Mouse (Mus musculus) limb, embryonic 11.5 days (tissue): ENCODE measurements around the gene Rprd1b. TPM values are rescaled to one million over a fixed set of nuclear protein-coding genes. Genes with fewer than 3 reads are reported as not detected.

ENCODE experiments used
- ATAC-seq: fragments of 200-750 bp; cut with Nextera tagmentation; 2 replicates; pipeline ENCODE4 v1.8.0; 2017; ENCODE audit warnings: low read depth; ENCODE audit not compliant: insufficient number of reproducible peaks, low FRiP score, low TSS enrichment
- DNase-seq: peaks from one replicate; pipeline ENCODE4 v3.0.0-alpha.2; 2015; ENCODE audit warnings: low spot score
- H3K27ac ChIP-seq: fragments of 300-500 bp; sonication (generic); replicated peaks from 2 replicates; pipeline ENCODE4 v1.5.1; 2014; ENCODE audit warnings: low read depth, mild to moderate bottlenecking, low read length
- H3K27me3 ChIP-seq: fragments of 300-500 bp; sonication (generic); 2 replicates; pipeline ENCODE4 v1.6.1; 2014; ENCODE audit warnings: mild to moderate bottlenecking, low read length, mixed read lengths; ENCODE audit not compliant: control insufficient read depth, insufficient read depth
- H3K36me3 ChIP-seq: fragments of 300-500 bp; sonication (generic); 2 replicates; pipeline ENCODE4 v1.6.1; 2014; ENCODE audit warnings: mild to moderate bottlenecking, low read length, moderate library complexity, mixed read lengths; ENCODE audit not compliant: control insufficient read depth, insufficient read depth
- H3K4me1 ChIP-seq: fragments of 300-500 bp; sonication (generic); 2 replicates; pipeline ENCODE4 v1.6.1; 2014; ENCODE audit warnings: low read length, mixed read lengths; ENCODE audit not compliant: control insufficient read depth, insufficient read depth
- H3K4me2 ChIP-seq: fragments of 300-500 bp; sonication (generic); 2 replicates; pipeline ENCODE4 v1.6.1; 2014; ENCODE audit warnings: low read depth, mild to moderate bottlenecking, moderate library complexity; ENCODE audit not compliant: severe bottlenecking
- H3K4me3 ChIP-seq: fragments of 300-500 bp; sonication (generic); 2 replicates; pipeline ENCODE4 v1.5.1; 2014; ENCODE audit warnings: low read depth, low read length
- H3K9ac ChIP-seq: fragments of 300-500 bp; sonication (generic); 2 replicates; pipeline ENCODE4 v1.6.1; 2014; ENCODE audit warnings: mild to moderate bottlenecking, low read length
- H3K9me3 ChIP-seq: fragments of 300-500 bp; sonication (generic); 2 replicates; pipeline ENCODE4 v1.6.1; 2016; ENCODE audit warnings: low read length; ENCODE audit not compliant: control insufficient read depth
- WGBS: fragments of 180-500 bp; shearing (Covaris S2); extraction: QIAGEN DNeasy Blood & Tissue Kit; methylation state at CpG from one replicate; pipeline ENCODE4 v1.1.7; 2014; 5-methylcytosine and 5-hydroxymethylcytosine counted together
- polyA plus RNA-seq: library from polyadenylated mRNA; unstranded; fragments of >200 nt; fragmentation: Nextera tagmentation; extraction: Ambion mirVana; gene quantifications from 2 replicates; pipeline ENCODE4 v1.2.1, GENCODE M21; 2014

Gene Rprd1b
- polyA plus RNA-seq, 1 experiment from 2014 or later: 64.7 TPM

- no peak for ATAC-seq
- Histone ChIP-seq H3K4me1 (no peaks in the 10 kb centered on the region), H3K9ac (no peak overlapping the region), H3K27me3 (no peaks in the 10 kb centered on the region), H3K9me3 (no peaks in the 10 kb centered on the region), H3K4me3 (no peak overlapping the region), H3K36me3 (no peaks in the 10 kb centered on the region), H3K4me2 (no peak overlapping the region), H3K27ac (no peak overlapping the region)
- WGBS: 83% methylated on average over 6 of the region's 6 CpGs
- no peak for DNase-seq
Measured at GRCm38 (mm10) chr2:158161761-158162160, 133.5 kb downstream of the Rprd1b start.

GRCm38 (mm10) chr2:158163034-158163433, 134.7 kb downstream of the Rprd1b start:
- Histone ChIP-seq H3K27me3 (no peaks in the 10 kb centered on the region), H3K4me1 (no peaks in the 10 kb centered on the region), H3K4me2 (no peak overlapping the region), H3K9ac (no peak overlapping the region), H3K9me3 (no peaks in the 10 kb centered on the region), H3K36me3 (no peaks in the 10 kb centered on the region), H3K27ac (no peak overlapping the region), H3K4me3 (no peak overlapping the region)
- DNase-seq (no peak), ATAC-seq (no peak)
- 60% methylated on average over 6 of the region's 6 CpGs for WGBS

DNA sequence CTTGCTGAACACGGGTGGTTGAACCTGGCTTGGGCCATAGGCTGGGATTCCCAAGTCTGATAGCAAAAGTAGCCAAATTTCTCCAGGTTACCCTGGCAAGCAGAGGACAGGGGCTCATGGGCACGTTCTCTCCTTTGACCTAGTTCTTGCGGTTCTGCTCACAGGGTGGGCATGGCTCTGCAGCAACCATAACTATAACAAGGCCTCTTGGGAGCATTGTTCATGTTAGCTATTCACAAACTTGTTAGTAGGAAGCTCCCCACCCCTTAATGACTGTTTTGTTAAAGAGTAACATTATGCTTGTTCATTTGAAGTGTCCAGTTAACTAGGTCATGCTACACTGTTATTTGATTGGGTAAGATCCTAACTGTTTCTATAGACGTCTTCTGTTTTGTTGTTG, 137.5 kb downstream of the Rprd1b start:
- H3K27me3 ChIP-seq: no peaks in the 10 kb centered on the region
- no peaks in the 10 kb centered on the region for H3K4me1 ChIP-seq
- ATAC-seq (no peak), DNase-seq (no peak)
- no peak overlapping the region for H3K27ac ChIP-seq
- H3K36me3 ChIP-seq: no peaks in the 10 kb centered on the region
- no peak overlapping the region for H3K4me2 ChIP-seq
- no peak overlapping the region for H3K4me3 ChIP-seq
- H3K9ac ChIP-seq: no peak overlapping the region
- H3K9me3 ChIP-seq: no peaks in the 10 kb centered on the region
- 85% methylated on average over 4 of the region's 4 CpGs for WGBS

DNA sequence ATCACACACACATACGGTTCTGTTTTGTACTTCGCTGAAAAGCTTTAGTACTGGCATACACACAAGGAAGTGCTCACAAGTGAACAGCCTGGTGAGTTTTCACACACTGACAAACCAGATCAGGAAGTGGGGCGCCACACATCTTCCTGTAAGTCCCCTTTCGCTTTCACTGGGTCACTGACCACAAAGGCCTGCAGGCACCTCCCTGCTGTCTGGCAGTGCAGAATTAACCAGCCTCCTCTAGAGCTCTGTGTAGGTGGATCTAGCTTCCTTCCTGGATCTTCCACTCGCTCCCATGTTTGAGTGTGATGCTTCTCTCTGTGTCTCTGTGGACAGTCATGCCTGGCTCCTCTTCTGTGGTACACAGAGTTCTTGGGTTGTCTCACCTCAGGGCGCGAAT, 138.3 kb downstream of the Rprd1b start:
- ATAC-seq (no peak), DNase-seq (no peak)
- H3K9me3 ChIP-seq: no peaks in the 10 kb centered on the region
- H3K27ac ChIP-seq: no peak overlapping the region
- H3K4me2 ChIP-seq: no peak overlapping the region
- H3K27me3 ChIP-seq: no peaks in the 10 kb centered on the region
- H3K36me3 ChIP-seq: no peaks in the 10 kb centered on the region
- 84% methylated on average over 7 of the region's 7 CpGs for WGBS
- H3K9ac ChIP-seq: no peak overlapping the region
- no peaks in the 10 kb centered on the region for H3K4me1 ChIP-seq
- no peak overlapping the region for H3K4me3 ChIP-seq

- Histone ChIP-seq H3K9me3 (no peaks in the 10 kb centered on the region), H3K27me3 (no peaks in the 10 kb centered on the region), H3K36me3 (no peaks in the 10 kb centered on the region), H3K4me1 (no peaks in the 10 kb centered on the region), H3K9ac (no peak overlapping the region), H3K4me2 (no peak overlapping the region), H3K27ac (no peak overlapping the region), H3K4me3 (no peak overlapping the region)
- ATAC-seq (no peak), DNase-seq (no peak)
- 78% methylated on average over 9 of the region's 9 CpGs for WGBS
Measured at GRCm38 (mm10) chr2:158167496-158168205, 139.4 kb downstream of the Rprd1b start.

GRCm38 (mm10) chr2:158168741-158169211, 140.5 kb downstream of the Rprd1b start:
- H3K27ac ChIP-seq: no peak overlapping the region
- H3K4me2 ChIP-seq: no peak overlapping the region
- ATAC-seq: no peak
- H3K9me3 ChIP-seq: no peaks in the 10 kb centered on the region
- H3K27me3 ChIP-seq: no peaks in the 10 kb centered on the region
- WGBS: 70% methylated on average over 8 of the region's 8 CpGs
- no peak overlapping the region for H3K9ac ChIP-seq
- no peaks in the 10 kb centered on the region for H3K36me3 ChIP-seq
- no peak overlapping the region for H3K4me3 ChIP-seq
- H3K4me1 ChIP-seq: no peaks in the 10 kb centered on the region
- no peak for DNase-seq

- DNase-seq: no peak
- no peak overlapping the region for H3K4me3 ChIP-seq
- H3K36me3 ChIP-seq: no peaks in the 10 kb centered on the region
- H3K9me3 ChIP-seq: no peaks in the 10 kb centered on the region
- no peak overlapping the region for H3K9ac ChIP-seq
- 81% methylated on average over 6 of the region's 6 CpGs for WGBS
- H3K27ac ChIP-seq: no peak overlapping the region
- ATAC-seq: no peak
- no peak overlapping the region for H3K4me2 ChIP-seq
- no peaks in the 10 kb centered on the region for H3K4me1 ChIP-seq
- no peaks in the 10 kb centered on the region for H3K27me3 ChIP-seq
Measured at GRCm38 (mm10) chr2:158169351-158169750, 141.1 kb downstream of the Rprd1b start.

DNA sequence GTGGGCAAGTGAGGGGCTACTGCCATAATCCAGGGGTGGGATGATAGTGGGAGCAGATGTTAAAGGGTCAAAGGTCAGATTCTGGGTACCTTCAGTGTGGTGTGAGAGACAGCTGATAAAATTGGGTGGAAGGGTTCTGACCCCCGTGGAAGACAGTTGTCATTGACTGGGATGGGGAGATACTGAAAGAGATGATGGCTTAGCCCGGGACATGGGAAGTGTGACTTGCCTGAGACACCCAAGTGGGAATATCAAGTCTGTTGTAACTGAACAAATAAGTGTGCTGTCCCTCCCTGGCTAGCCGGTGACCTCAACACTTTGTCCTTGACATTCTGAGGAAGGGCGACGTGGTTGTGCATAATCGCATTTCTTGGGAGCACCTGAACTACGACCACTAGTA, 141.5 kb downstream of the Rprd1b start:
- H3K4me2 ChIP-seq: no peak overlapping the region
- 92% methylated on average over 7 of the region's 7 CpGs for WGBS
- ATAC-seq: no peak

DNA sequence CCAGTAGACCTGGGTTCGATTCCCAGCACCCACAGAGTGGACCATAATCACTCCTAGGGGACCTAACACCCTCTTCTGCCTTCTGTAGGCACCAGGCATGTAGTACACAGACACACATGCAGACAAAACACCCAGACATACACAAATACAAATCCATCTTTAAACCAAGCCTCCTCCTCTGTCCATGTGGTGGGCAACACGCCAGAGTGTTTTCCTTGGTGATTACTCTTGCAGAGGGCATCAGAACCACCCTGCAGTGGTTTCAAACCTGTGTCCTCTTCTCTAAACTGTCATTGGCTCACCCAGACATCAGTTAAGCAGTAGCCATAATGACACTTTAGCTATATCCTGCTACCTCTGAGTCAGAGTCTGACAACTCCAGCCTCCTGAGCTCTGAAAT, 142.1 kb downstream of the Rprd1b start:
- 84% methylated on average over 2 of the region's 2 CpGs for WGBS
- H3K36me3 ChIP-seq: no peaks in the 10 kb centered on the region
- no peak for ATAC-seq
- no peaks in the 10 kb centered on the region for H3K4me1 ChIP-seq
- H3K27ac ChIP-seq: no peak overlapping the region
- H3K9me3 ChIP-seq: no peaks in the 10 kb centered on the region
- H3K4me3 ChIP-seq: no peak overlapping the region
- no peak overlapping the region for H3K9ac ChIP-seq
- no peak overlapping the region for H3K4me2 ChIP-seq
- no peaks in the 10 kb centered on the region for H3K27me3 ChIP-seq
- no peak for DNase-seq

More for the DNA sequence above, 141.5 kb downstream of the Rprd1b start:
- Histone ChIP-seq H3K9ac (no peak overlapping the region), H3K36me3 (no peaks in the 10 kb centered on the region), H3K4me3 (no peak overlapping the region), H3K4me1 (no peaks in the 10 kb centered on the region), H3K9me3 (no peaks in the 10 kb centered on the region), H3K27ac (no peak overlapping the region), H3K27me3 (no peaks in the 10 kb centered on the region)
- no peak for DNase-seq
